19 mouse cellular contexts compared by ENCODE assay signal in genomic region chr17:67233063-67233462, GRCm38 (mm10).
A peak's percentile ranks its signal among the peaks of the same experiment; 100 is the strongest.
DNase-seq lines count a peak whose midpoint lies in the region; ATAC-seq and TF ChIP-seq lines count a peak whose summit lies in the region.
"Had no signal": no experiment of that assay in that cellular context is flagged by ENCODE, and none has a peak within 500 bp of the region (broad histone marks: within the 10 kb centered on the region; RNA-seq: fewer than 3 reads in every experiment).

No protein-coding gene starts in this region.

- no peaks in the 10 kb centered on the region for H3K36me3 ChIP-seq in kidney, adult 2 months (ENCODE audit: control insufficient read depth, insufficient read depth, low read length)
- H3K36me3 ChIP-seq in C2C12 (ENCODE audit: control insufficient read depth, insufficient read depth): no peaks in the 10 kb centered on the region
- H3K36me3 ChIP-seq: embryonic facial prominence, embryonic 10.5 days; forebrain, embryonic 10.5 days; heart, embryonic 13.5 days had no signal

- H3K79me2 ChIP-seq in C2C12 (ENCODE audit: control insufficient read depth, insufficient read depth): no peaks in the 10 kb centered on the region

- no peak overlapping the region for H3ac ChIP-seq in C2C12 (ENCODE audit: control insufficient read depth, insufficient read length, low read depth)

- no peaks in the 10 kb centered on the region for H3K79me3 ChIP-seq in C2C12 (ENCODE audit: low read depth)

- TF ChIP-seq POLR2A in kidney, adult 2 months (IDR thresholded peaks at IDR 0.05; ENCODE audit: low read depth, low read length): no peak

- WGBS in kidney, adult 2 months: 67% methylated on average over 9 of the region's 9 CpGs

- 0 out of 2 replicates have a peak, but pooled peaks cover 3% of the 10 kb centered on the region for H3K4me1 ChIP-seq in kidney, adult 2 months (ENCODE audit: control insufficient read depth, insufficient read depth, low read length)
- H3K4me1 ChIP-seq: heart, embryonic 13.5 days had no signal

- no peak overlapping the region for H3K27ac ChIP-seq in kidney, adult 2 months (ENCODE audit: insufficient read depth, low read depth, low read length)
- H3K27ac ChIP-seq: embryonic facial prominence, embryonic 10.5 days; forebrain, embryonic 10.5 days; gastrocnemius, adult 2 months; heart, embryonic 13.5 days; hindbrain, postnatal 0 days had no signal

- H3K27me3 ChIP-seq in kidney, adult 2 months (replicated peaks; ENCODE audit: control insufficient read depth, insufficient read depth, low read length): no peaks in the 10 kb centered on the region
- H3K27me3 ChIP-seq in C2C12 (ENCODE audit: control insufficient read depth, insufficient read depth, insufficient read length): no peaks in the 10 kb centered on the region
- H3K27me3 ChIP-seq: CH12.LX; heart, embryonic 13.5 days had no signal

- no peak overlapping the region for H3K4me3 ChIP-seq in kidney, adult 2 months (ENCODE audit: insufficient read depth, low read depth, low read length)
- no peak overlapping the region for H3K4me3 ChIP-seq in C2C12 (ENCODE audit: insufficient read depth, poor library complexity, severe bottlenecking)
- H3K4me3 ChIP-seq: embryonic facial prominence, embryonic 10.5 days; erythroblast, embryonic 14.5 days; forebrain, embryonic 10.5 days; gastrocnemius, adult 2 months; heart, embryonic 13.5 days had no signal

- peak; percentile 8 for DNase-seq in kidney, adult 2 months
- DNase-seq in kidney, postnatal 4 days: no peak
- DNase-seq in brain, adult 2 months (ENCODE audit: low read depth, low spot score): peak; percentile 42
- DNase-seq: adrenal gland, postnatal 25 days; cerebellum, adult 2 months; cerebellum, postnatal 10 days; gastrocnemius, adult 2 months; gastrocnemius, postnatal 25 days; heart, postnatal 36 days had no signal

- no peak for ATAC-seq in megakaryocyte progenitor cell, adult 5-6 weeks (replicated peaks; ENCODE audit: poor library complexity)
- no peak for ATAC-seq in monocyte, adult 5-6 weeks (replicated peaks; ENCODE audit: insufficient number of reproducible peaks, low FRiP score, low TSS enrichment, poor library complexity, severe bottlenecking)
- ATAC-seq: forebrain, embryonic 14.5 days; hindbrain, postnatal 0 days had no signal

- TF ChIP-seq CTCF in kidney, adult 2 months (conservative IDR thresholded peaks at IDR 0.05; ENCODE audit: insufficient read depth, insufficient read length, low read depth, low read length): no peak
- TF ChIP-seq CTCF in C2C12 (IDR thresholded peaks at IDR 0.05; ENCODE audit: control insufficient read depth, insufficient read depth, insufficient read length): no peak

TF ChIP-seq in C2C12, 6 proteins besides CTCF, POLR2A, EP300 and RAD21:
- TF ChIP-seq FOSL1 (IDR thresholded peaks at IDR 0.05; ENCODE audit: insufficient read depth, low read length, poor library complexity, severe bottlenecking) (no peak), MYOD1 (IDR thresholded peaks at IDR 0.05; ENCODE audit: control insufficient read depth, insufficient read length, low read depth) (no peak), CEBPB (IDR thresholded peaks at IDR 0.05; ENCODE audit: low read depth) (no peak), MYOG (IDR thresholded peaks at IDR 0.05; ENCODE audit: control insufficient read depth, extremely low read depth, insufficient read length) (no peak), MAX (IDR thresholded peaks at IDR 0.05) (peak; percentile 40), USF1 (IDR thresholded peaks at IDR 0.05; ENCODE audit: low read depth) (peak; percentile 60)

Comparison
In these comparisons a context has a peak if more than half of its experiments do, and no peak if none do; other contexts are left out.
1. DNase-seq: peak in kidney, adult 2 months (single experiment) and brain, adult 2 months (single experiment); none in kidney, postnatal 4 days (0 of 2).